27 mouse cellular contexts compared by ENCODE assay signal in genomic region chr19:21440841-21441240, GRCm38 (mm10). TPM values are rescaled to one million over a fixed set of nuclear protein-coding genes. Genes with fewer than 3 reads are reported as not detected.
DNase-seq lines count a peak whose midpoint lies in the region; ATAC-seq and TF ChIP-seq lines count a peak whose summit lies in the region.
"Had no signal": no experiment of that assay in that cellular context is flagged by ENCODE, and none has a peak within 500 bp of the region (broad histone marks: within the 10 kb centered on the region; RNA-seq: fewer than 3 reads in every experiment).

No protein-coding gene starts in this region.

- H3K9ac ChIP-seq in liver, postnatal 0 days (replicated peaks), result no peak overlapping the region
- H3K9ac ChIP-seq: forebrain, embryonic 15.5 days; hindbrain, embryonic 15.5 days; intestine, embryonic 15.5 days; liver, embryonic 12.5 days; neural tube, embryonic 13.5 days had no signal

- no peaks in the 10 kb centered on the region for H3K27me3 ChIP-seq in liver, postnatal 0 days (ENCODE audit: insufficient read depth, low read length)
- no peaks in the 10 kb centered on the region for H3K27me3 ChIP-seq in hindbrain, embryonic 10.5 days (ENCODE audit: insufficient read depth, poor library complexity, severe bottlenecking)
- H3K27me3 ChIP-seq: forebrain, embryonic 15.5 days; hindbrain, embryonic 15.5 days; intestine, embryonic 15.5 days; liver, embryonic 12.5 days; neural tube, embryonic 13.5 days had no signal

- no peak overlapping the region for H3K4me2 ChIP-seq in liver, postnatal 0 days (ENCODE audit: low read depth, low read length)
- H3K4me2 ChIP-seq: forebrain, embryonic 15.5 days; hindbrain, embryonic 15.5 days; intestine, embryonic 15.5 days; liver, embryonic 12.5 days; neural tube, embryonic 13.5 days had no signal

- ATAC-seq in liver, postnatal 0 days, result no peak; the same call in 1 of the 2 replicates
- ATAC-seq in granulocyte monocyte progenitor cell, adult 5-6 weeks (replicated peaks; ENCODE audit: poor library complexity, severe bottlenecking), result peak; percentile 83
- peak; percentile 76 for ATAC-seq in neutrophil, adult 5-6 weeks (ENCODE audit: extremely low read depth, insufficient number of reproducible peaks, low FRiP score, poor library complexity, severe bottlenecking)
- ATAC-seq: forebrain, embryonic 15.5 days; intestine, embryonic 15.5 days; liver, embryonic 12.5 days; Patski had no signal

- H3K4me1 ChIP-seq in liver, postnatal 0 days (ENCODE audit: insufficient read depth), result peaks cover 3% of the 10 kb centered on the region
- H3K4me1 ChIP-seq in hindbrain, embryonic 10.5 days (replicated peaks), result no peaks in the 10 kb centered on the region
- H3K4me1 ChIP-seq: forebrain, embryonic 15.5 days; hindbrain, embryonic 15.5 days; intestine, embryonic 15.5 days; neural tube, embryonic 13.5 days had no signal

- 42% methylated on average over 6 of the region's 6 CpGs for WGBS in liver, postnatal 0 days (ENCODE audit: insufficient replicate concordance)
- WGBS in hindbrain, embryonic 10.5 days, result 92% methylated on average over 6 of the region's 6 CpGs

- peak; percentile 82 for TF ChIP-seq EP300 in liver, postnatal 0 days (IDR thresholded peaks at IDR 0.05; ENCODE audit: low read depth)

- DNase-seq in liver, postnatal 0 days, result no peak
- DNase-seq in liver (no peak), adipocyte (ENCODE audit: low spot score) (peak; percentile 14)
- no peak for DNase-seq in cerebellum, postnatal 14 days
- no peak for DNase-seq in hindbrain, embryonic 10.5 days (ENCODE audit: low spot score)
- DNase-seq: adrenal gland, adult 2 months; cerebellum, adult 2 months; cerebellum, postnatal 36 days; gastrocnemius, postnatal 25 days; kidney, adult 9 months; kidney, postnatal 14 days; layer of hippocampus, postnatal 36 days; midbrain, embryonic 14.5 days; right cerebral cortex, adult 18-20 months; thymus, adult 18-20 months; thymus, postnatal 4 days had no signal

- H3K36me3 ChIP-seq in liver, postnatal 0 days (replicated peaks; ENCODE audit: insufficient read depth, low read length), result no peaks in the 10 kb centered on the region
- H3K36me3 ChIP-seq in hindbrain, embryonic 10.5 days, result no peaks in the 10 kb centered on the region
- H3K36me3 ChIP-seq: forebrain, embryonic 15.5 days; hindbrain, embryonic 15.5 days; intestine, embryonic 15.5 days; liver, embryonic 12.5 days; neural tube, embryonic 13.5 days had no signal

- H3K9me3 ChIP-seq in liver, postnatal 0 days (ENCODE audit: low read length), result no peaks in the 10 kb centered on the region
- H3K9me3 ChIP-seq in hindbrain, embryonic 10.5 days, result no peaks in the 10 kb centered on the region
- H3K9me3 ChIP-seq: forebrain, embryonic 15.5 days; hindbrain, embryonic 15.5 days; intestine, embryonic 15.5 days; liver, embryonic 12.5 days; neural tube, embryonic 13.5 days had no signal

- H3K4me3 ChIP-seq in liver, postnatal 0 days (ENCODE audit: low read depth, low read length), result no peak overlapping the region
- H3K4me3 ChIP-seq in hindbrain, embryonic 10.5 days, result no peak overlapping the region
- H3K4me3 ChIP-seq: forebrain, embryonic 15.5 days; hindbrain, embryonic 15.5 days; intestine, embryonic 15.5 days; layer of hippocampus, adult 2 months; liver, embryonic 12.5 days; myocyte; neural tube, embryonic 13.5 days had no signal

- TF ChIP-seq CTCF in liver, postnatal 0 days (IDR thresholded peaks at IDR 0.05; ENCODE audit: low read depth), result no peak

- H3K27ac ChIP-seq in liver, postnatal 0 days (ENCODE audit: low read depth), result peak overlapping the region; percentile 49; the same call in 1 of the 2 replicates
- H3K27ac ChIP-seq in hindbrain, embryonic 10.5 days, result no peak overlapping the region
- H3K27ac ChIP-seq: forebrain, embryonic 15.5 days; hindbrain, embryonic 15.5 days; intestine, embryonic 15.5 days; layer of hippocampus, adult 2 months; liver, embryonic 12.5 days; neural tube, embryonic 13.5 days had no signal

RNA-seq across cellular contexts. Expression of gene Gda, which starts 32.4 kb away (rescaled TPM):
- 1.6 and 2.0 TPM in 2 replicates for polyA plus RNA-seq in liver, postnatal 0 days (2015; fragmentation: Nextera tagmentation; extraction: Ambion mirVana)
- 45.1 and 53.5 TPM in 2 replicates for total RNA-seq in granulocyte monocyte progenitor cell, adult 5-6 weeks (2014; fragmentation: Nextera tagmentation)
- total RNA-seq in granulocyte monocyte progenitor cell, adult 5-6 weeks (2017), result 98.2 and 116 TPM in 2 replicates
- total RNA-seq in neutrophil, adult 5-6 weeks (2017), result 577 and 629 TPM in 2 replicates
- not detected in 2 replicates for polyA plus RNA-seq in hindbrain, embryonic 10.5 days (2016; fragmentation: Nextera tagmentation; extraction: Ambion mirVana)
- polyA plus RNA-seq: limb, embryonic 11.5 days had no signal
